Mouse (Mus musculus) midbrain, postnatal 0 days (tissue): ENCODE data around the gene Npy5r. TPM values are rescaled to one million over a fixed set of nuclear protein-coding genes. Genes with fewer than 3 reads are reported as not detected.

Experiments used
- ATAC-seq: fragments of 200-750 bp; cut with Nextera tagmentation; 2 replicates; pipeline ENCODE4 v1.8.0; 2017; ENCODE audit warnings: moderate number of reproducible peaks, mild to moderate bottlenecking, moderate TSS enrichment, moderate library complexity; ENCODE audit not compliant: low FRiP score
- DNase-seq: peaks from one replicate; pipeline ENCODE4 v3.0.0-alpha.2; 2015; ENCODE audit warnings: low spot score
- H3K27ac ChIP-seq: fragments of 300-500 bp; sonication (generic); 2 replicates; pipeline ENCODE4 v1.5.1; 2014; ENCODE audit warnings: low read depth, mild to moderate bottlenecking, low read length, mixed read lengths
- H3K27me3 ChIP-seq: fragments of 300-500 bp; sonication (generic); 2 replicates; pipeline ENCODE4 v1.6.1; 2014; ENCODE audit warnings: low read length, control low read depth, mixed read lengths; ENCODE audit not compliant: insufficient read depth
- H3K36me3 ChIP-seq: fragments of 300-500 bp; sonication (generic); 2 replicates; pipeline ENCODE4 v1.6.1; 2014; ENCODE audit warnings: low read length, control low read depth, mixed read lengths; ENCODE audit not compliant: insufficient read depth
- H3K4me1 ChIP-seq: fragments of 300-500 bp; sonication (generic); 2 replicates; pipeline ENCODE4 v1.6.1; 2014; ENCODE audit warnings: mild to moderate bottlenecking, control low read depth, antibody characterized with exemption, low read length, mixed read lengths; ENCODE audit not compliant: insufficient read depth
- H3K4me2 ChIP-seq: fragments of 300-500 bp; sonication (generic); 2 replicates; pipeline ENCODE4 v1.6.1; 2014; ENCODE audit warnings: low read depth, mild to moderate bottlenecking, low read length, mixed read lengths; ENCODE audit not compliant: poor library complexity, severe bottlenecking
- H3K4me3 ChIP-seq: fragments of 300-500 bp; sonication (generic); 2 replicates; pipeline ENCODE4 v1.5.1; 2014; ENCODE audit warnings: low read depth, mild to moderate bottlenecking, low read length, moderate library complexity
- H3K9ac ChIP-seq: fragments of 300-500 bp; sonication (generic); replicated peaks from 2 replicates; pipeline ENCODE4 v1.6.1; 2014; ENCODE audit warnings: mild to moderate bottlenecking, low read length, moderate library complexity, mixed read lengths; ENCODE audit not compliant: poor library complexity, severe bottlenecking
- H3K9me3 ChIP-seq: fragments of 300-500 bp; sonication (generic); 2 replicates; pipeline ENCODE4 v1.6.1; 2016; ENCODE audit warnings: low read length, control low read depth
- CTCF ChIP-seq: IDR thresholded peaks from 2 replicates; pipeline ENCODE4 v1.5.1; 2016; ENCODE audit warnings: antibody characterized with exemption, mild to moderate bottlenecking
- WGBS: fragments of 180-500 bp; shearing (Covaris S2); extraction: QIAGEN DNeasy Blood & Tissue Kit; methylation state at CpG from one replicate; pipeline ENCODE4 v1.1.7; 2014; 5-methylcytosine and 5-hydroxymethylcytosine counted together
- polyA plus RNA-seq: library from polyadenylated mRNA; unstranded; fragments of >200 nt; fragmentation: Nextera tagmentation; extraction: Ambion mirVana; gene quantifications from 2 replicates; pipeline ENCODE4 v1.2.1, GENCODE M21; 2015
- total RNA-seq: library from RNA; depleted of rRNA; stranded (reverse); fragments of >200 nt; gene quantifications from 2 replicates; pipeline ENCODE4 v1.2.3, GENCODE M21; 2014; rRNA removed

Npy5r gene
- total and polyA plus RNA-seq, 2 experiments from 2014 or later: 1.4 to 3.0 TPM

- H3K4me2 ChIP-seq: no peak overlapping the region
- no peak for TF ChIP-seq CTCF
Measured at GRCm38 (mm10) chr8:66630721-66631120, 57.2 kb downstream of the Npy5r start.

More at GRCm38 (mm10) chr8:66630721-66631120, 57.2 kb downstream of the Npy5r start:
- H3K4me3 ChIP-seq: no peak overlapping the region
- 70% methylated on average over 1 of the region's 1 CpGs for WGBS
- H3K9ac ChIP-seq: no peak overlapping the region
- no peaks in the 10 kb centered on the region for H3K27me3 ChIP-seq
- no peak for DNase-seq
- H3K4me1 ChIP-seq: no peaks in the 10 kb centered on the region
- H3K9me3 ChIP-seq: no peaks in the 10 kb centered on the region
- no peak for ATAC-seq
- no peak overlapping the region for H3K27ac ChIP-seq
- no peaks in the 10 kb centered on the region for H3K36me3 ChIP-seq

Other genes with a start within 250 kb of the Npy5r start
- 13.3 and 14.8 TPM in 2 replicates for gene Tma16, start 201.6 kb downstream of the Npy5r start, total RNA-seq
- gene Tma16, start 201.6 kb downstream of the Npy5r start, polyA plus RNA-seq: 10.9 and 12.5 TPM in 2 replicates
- under 0.01 and 0.28 TPM in 2 replicates for gene Tktl2, start 176.4 kb downstream of the Npy5r start, total RNA-seq
- gene Tktl2, start 176.4 kb downstream of the Npy5r start, polyA plus RNA-seq: 0.05 and 0.10 TPM in 2 replicates
- 9.1 and 9.6 TPM in 2 replicates for gene Npy1r, start 9.1 kb upstream of the Npy5r start, total RNA-seq
- gene Npy1r, start 9.1 kb upstream of the Npy5r start, polyA plus RNA-seq: 5.6 and 6.5 TPM in 2 replicates
- 8.8 and 10.2 TPM in 2 replicates for gene Naf1, start 172.1 kb upstream of the Npy5r start, total RNA-seq
- gene Naf1, start 172.1 kb upstream of the Npy5r start, polyA plus RNA-seq: 2.0 and 2.3 TPM in 2 replicates